Mouse (Mus musculus) urinary bladder, postnatal 25 days (tissue): Measurements from ENCODE around the gene Rilp.

ENCODE experiments used
- DNase-seq: peaks from one replicate; pipeline ENCODE4 v3.0.0; 2022; ENCODE audit warnings: low spot score

The Rilp gene

DNA sequence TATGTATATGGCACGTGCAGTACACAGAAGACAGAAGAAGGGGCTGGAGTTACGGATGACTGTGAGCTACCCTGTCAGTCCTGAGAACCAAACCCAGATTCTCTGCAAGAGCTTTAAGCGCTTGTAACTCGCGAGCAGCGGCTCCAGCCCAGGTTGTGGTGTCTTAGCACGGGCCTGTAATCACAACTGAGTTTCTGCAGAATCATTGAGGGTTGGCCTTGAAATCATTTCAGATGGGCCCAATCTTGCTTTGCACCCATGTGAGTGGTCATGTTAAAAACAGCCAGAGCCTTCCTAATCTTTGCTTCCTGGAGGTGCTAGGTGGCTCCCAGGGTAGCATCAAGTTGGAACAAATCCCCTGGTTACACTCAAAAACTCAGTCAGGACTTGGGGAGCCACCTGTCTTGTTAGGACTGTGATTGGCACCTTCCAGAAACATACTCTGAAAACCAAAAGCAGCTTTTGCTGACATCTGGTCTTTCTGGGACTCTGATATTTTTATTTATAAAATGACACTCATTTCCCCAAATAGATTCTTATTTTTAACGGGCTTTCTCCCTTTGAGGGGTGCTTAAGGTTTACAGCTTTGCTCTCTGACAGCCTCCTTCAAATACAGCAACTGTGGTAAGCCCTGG lies 50.1 kb downstream of the Rilp start:
- no peak for DNase-seq

DNA sequence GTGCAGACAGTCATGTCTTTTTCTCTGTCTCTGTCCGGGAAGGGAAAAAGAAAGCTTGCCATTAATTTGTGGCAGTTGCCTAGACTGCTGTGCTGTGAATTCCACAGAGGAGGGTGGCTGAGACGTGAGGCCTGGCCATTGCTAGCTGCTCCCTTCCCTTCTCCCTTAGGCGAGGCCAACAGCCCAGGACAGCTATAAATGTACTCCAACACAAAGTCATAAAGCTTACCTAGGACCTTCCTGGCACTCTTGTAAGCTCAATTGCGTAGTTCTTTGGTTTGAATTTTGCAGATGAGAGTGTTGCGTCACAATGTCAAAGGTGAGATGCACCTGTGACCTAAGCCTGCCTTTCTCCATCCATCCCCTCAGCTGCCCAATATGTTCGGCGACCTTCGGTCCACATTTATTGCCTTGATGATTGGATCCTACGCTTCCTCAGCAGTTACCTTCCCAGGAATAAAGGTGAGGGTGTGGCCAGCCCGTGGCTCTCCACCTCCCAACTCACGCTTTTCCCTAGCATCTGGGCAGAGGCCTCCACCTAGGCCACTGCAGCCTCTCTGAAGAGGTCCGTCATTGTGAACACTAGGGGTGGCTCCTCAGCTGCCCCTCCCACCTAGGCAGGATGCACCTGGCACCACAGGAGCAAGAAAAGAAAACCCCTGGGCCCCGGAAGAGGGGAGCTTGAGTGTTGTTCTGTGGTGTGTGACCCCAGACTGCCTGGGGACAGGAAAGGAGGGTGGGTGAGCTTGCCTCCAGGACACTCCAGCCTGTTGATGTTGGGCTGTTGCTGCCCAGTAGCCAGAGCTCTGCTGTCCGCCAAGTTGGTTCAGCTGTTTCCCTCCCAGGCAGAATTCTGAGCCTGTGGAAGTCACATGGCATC lies 50.9 kb downstream of the Rilp start:
- no peak for DNase-seq

DNA sequence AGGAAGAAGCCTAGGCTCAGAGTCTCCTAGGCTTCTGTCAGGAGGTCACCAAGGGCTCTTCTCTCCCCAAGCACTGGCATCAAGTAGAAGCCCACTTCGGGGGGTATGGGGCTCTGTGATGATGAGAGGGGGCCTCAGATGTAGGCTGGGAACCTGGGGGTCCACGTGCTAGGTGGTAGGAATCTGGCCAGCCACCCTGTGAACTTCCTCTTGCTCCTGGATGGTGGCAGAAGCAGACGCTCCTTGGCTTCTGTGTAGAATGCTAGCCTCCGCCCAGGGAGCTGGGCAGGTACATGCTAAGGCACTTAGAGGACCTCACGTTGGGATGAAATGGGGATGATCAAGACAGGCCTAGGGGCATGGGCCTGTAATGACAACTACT lies 51.5 kb downstream of the Rilp start:
- no peak for DNase-seq
